Mouse (Mus musculus) heart, embryonic 14.5 days (tissue): Measurements from ENCODE around the gene Irak2. TPM values are rescaled to one million over a fixed set of nuclear protein-coding genes. Genes with fewer than 3 reads are reported as not detected.

Source experiments
- ATAC-seq: fragments of 200-750 bp; cut with Nextera tagmentation; 2 replicates; pipeline ENCODE4 v1.8.0; 2017; ENCODE audit warnings: low read depth, moderate TSS enrichment; ENCODE audit not compliant: insufficient number of reproducible peaks, insufficient read depth, low FRiP score
- H3K27ac ChIP-seq, 2 experiments: fragments of 200-500 bp in 1 of 2; fragments of 300-500 bp in 1 of 2; sonication (generic) in 1 of 2; replicated peaks in 1 of 2; 2 replicates each; pipeline ENCODE4 v1.5.1; 2012 to 2014; ENCODE audit warnings: low read depth in 2 of 2, low read length in 2 of 2, control low read depth in 1 of 2, mild to moderate bottlenecking in 1 of 2, mixed read lengths in 1 of 2; ENCODE audit not compliant: control insufficient read depth in 1 of 2, insufficient read depth in 1 of 2
- H3K27me3 ChIP-seq: fragments of 300-500 bp; sonication (generic); 2 replicates; pipeline ENCODE4 v1.6.1; 2014; ENCODE audit warnings: mild to moderate bottlenecking, low read length, control low read depth; ENCODE audit not compliant: control insufficient read depth, insufficient read depth
- H3K36me3 ChIP-seq: fragments of 300-500 bp; sonication (generic); 2 replicates; pipeline ENCODE4 v1.6.1; 2014; ENCODE audit warnings: mild to moderate bottlenecking, control low read depth, low read length, mixed read lengths; ENCODE audit not compliant: control insufficient read depth, insufficient read depth
- H3K4me1 ChIP-seq, 2 experiments: fragments of 200-500 bp in 1 of 2; fragments of 300-500 bp in 1 of 2; sonication (generic) in 1 of 2; 2 replicates each; pipeline ENCODE4 v1.6.1; 2012 to 2014; ENCODE audit warnings: low read length in 2 of 2, control low read depth in 1 of 2, mixed read lengths in 1 of 2; ENCODE audit not compliant: control insufficient read depth in 2 of 2, insufficient read depth in 2 of 2
- H3K4me2 ChIP-seq: fragments of 300-500 bp; sonication (generic); 2 replicates; pipeline ENCODE4 v1.6.1; 2014; ENCODE audit warnings: mild to moderate bottlenecking, low read length
- H3K4me3 ChIP-seq, 2 experiments: fragments of 200-500 bp in 1 of 2; fragments of 300-500 bp in 1 of 2; sonication (generic) in 1 of 2; 2 replicates each; pipeline ENCODE4 v1.5.1; 2012 to 2014; ENCODE audit warnings: low read length in 2 of 2, mild to moderate bottlenecking in 2 of 2, control low read depth in 1 of 2, low read depth in 1 of 2, moderate library complexity in 1 of 2; ENCODE audit not compliant: control insufficient read depth in 1 of 2, insufficient read depth in 1 of 2
- H3K9ac ChIP-seq: fragments of 300-500 bp; sonication (generic); 2 replicates; pipeline ENCODE4 v1.6.1; 2014; ENCODE audit warnings: mild to moderate bottlenecking, low read length
- H3K9me3 ChIP-seq: fragments of 300-500 bp; sonication (generic); 2 replicates; pipeline ENCODE4 v1.6.1; 2016; ENCODE audit warnings: low read length, control low read depth; ENCODE audit not compliant: control insufficient read depth
- WGBS: fragments of 180-500 bp; shearing (Covaris S2); extraction: QIAGEN DNeasy Blood & Tissue Kit; methylation state at CpG from one replicate; pipeline ENCODE4 v1.1.7; 2014; 5-methylcytosine and 5-hydroxymethylcytosine counted together
- polyA plus RNA-seq: library from polyadenylated mRNA; unstranded; fragments of >200 nt; fragmentation: Nextera tagmentation; extraction: Ambion mirVana; gene quantifications from 2 replicates; pipeline ENCODE4 v1.2.1, GENCODE M21; 2014

Gene Irak2
- polyA plus RNA-seq, 1 experiment from 2014 or later = 3.9 TPM

- H3K9ac ChIP-seq = no peak overlapping the region
- peaks cover 20 to 28% of the 10 kb centered on the region in 2 experiments for H3K4me1 ChIP-seq
- WGBS = 85% methylated on average over 5 of the region's 5 CpGs
- ATAC-seq = no peak
- no peaks in the 10 kb centered on the region for H3K9me3 ChIP-seq
- no peak overlapping the region for H3K4me3 ChIP-seq
- peaks cover 11% of the 10 kb centered on the region; the same call in 1 of the 2 replicates for H3K36me3 ChIP-seq
- H3K27me3 ChIP-seq = no peaks in the 10 kb centered on the region
- H3K4me2 ChIP-seq = no peak overlapping the region
- no peak overlapping the region for H3K27ac ChIP-seq
Measured at GRCm38 (mm10) chr6:113692661-113693133, 54.4 kb downstream of the Irak2 start.

GRCm38 (mm10) chr6:113693377-113693776, 55.1 kb downstream of the Irak2 start:
- Histone ChIP-seq H3K4me2 (no peak overlapping the region), H3K9me3 (no peaks in the 10 kb centered on the region)
- ATAC-seq = no peak

GRCm38 (mm10) chr6:113695203-113695602, 56.9 kb downstream of the Irak2 start:
- no peak for ATAC-seq
- Histone ChIP-seq H3K27ac (no peak overlapping the region), H3K27me3 (no peaks in the 10 kb centered on the region), H3K4me1 (peaks cover 19 to 34% of the 10 kb centered on the region in 2 experiments), H3K4me2 (no peak overlapping the region), H3K36me3 (peaks cover 22% of the 10 kb centered on the region), H3K9ac (no peak overlapping the region), H3K9me3 (no peaks in the 10 kb centered on the region), H3K4me3 (no peak overlapping the region)
- WGBS = 83% methylated on average over 1 of the region's 1 CpGs

More at GRCm38 (mm10) chr6:113693377-113693776, 55.1 kb downstream of the Irak2 start:
- H3K4me3 ChIP-seq = no peak overlapping the region
- peaks cover 21 to 33% of the 10 kb centered on the region in 2 experiments for H3K4me1 ChIP-seq
- H3K36me3 ChIP-seq = peaks cover 11% of the 10 kb centered on the region; the same call in 1 of the 2 replicates
- no peak overlapping the region for H3K27ac ChIP-seq
- H3K9ac ChIP-seq = no peak overlapping the region
- WGBS = 67% methylated on average over 5 of the region's 5 CpGs
- H3K27me3 ChIP-seq = no peaks in the 10 kb centered on the region

GRCm38 (mm10) chr6:113695766-113696355, 57.6 kb downstream of the Irak2 start:
- Histone ChIP-seq H3K27me3 (no peaks in the 10 kb centered on the region), H3K4me1 (peaks cover 14 to 28% of the 10 kb centered on the region in 2 experiments), H3K9me3 (no peaks in the 10 kb centered on the region), H3K4me2 (peak overlapping the region; percentile 97), H3K36me3 (peaks cover 28% of the 10 kb centered on the region), H3K4me3 (peak overlapping the region in 1 of 2 experiments; percentile 95; a peak in 1 of 4 replicates), H3K27ac (peak overlapping the region; percentile 74 to 95), H3K9ac (peak overlapping the region; percentile 61)
- 40% methylated on average over 4 of the region's 4 CpGs for WGBS
- no peak for ATAC-seq

- H3K9ac ChIP-seq = peak within 1 kb of the TSS; percentile 92
- peaks cover 11 to 22% of the 10 kb centered on the region in 2 experiments for H3K4me1 ChIP-seq
- no peaks in the 10 kb centered on the region for H3K27me3 ChIP-seq
- peak within 1 kb of the TSS; percentile 97 for H3K4me2 ChIP-seq
- H3K36me3 ChIP-seq = peaks cover 37% of the 10 kb centered on the region
- peak within 1 kb of the TSS; percentile 89 to 95 for H3K27ac ChIP-seq
- WGBS = under 1% methylated on average over 57 of the region's 58 CpGs
- H3K9me3 ChIP-seq = no peaks in the 10 kb centered on the region
- peak; percentile 99 for ATAC-seq
- H3K4me3 ChIP-seq = peak within 1 kb of the TSS; percentile 79 to 95
Measured at GRCm38 (mm10) chr6:113696582-113697221, 58.4 kb downstream of the Irak2 start, which contains the start of gene Tatdn2. Gene Tatdn2 (plus strand): TSS chr6:113697050.

GRCm38 (mm10) chr6:113697222-113698205, 59.2 kb downstream of the Irak2 start:
- Histone ChIP-seq H3K4me3 (peak overlapping the region; percentile 79 to 95), H3K4me2 (peak overlapping the region; percentile 97), H3K27ac (peak overlapping the region; percentile 89 to 95), H3K27me3 (no peaks in the 10 kb centered on the region), H3K9me3 (no peaks in the 10 kb centered on the region), H3K36me3 (peaks cover 45% of the 10 kb centered on the region), H3K4me1 (peaks cover 11 to 22% of the 10 kb centered on the region in 2 experiments), H3K9ac (peak overlapping the region; percentile 92)
- ATAC-seq = no peak
- WGBS = under 1% methylated on average over 103 of the region's 113 CpGs

GRCm38 (mm10) chr6:113712718-113713117, 74.5 kb downstream of the Irak2 start:
- WGBS = 82% methylated on average over 3 of the region's 3 CpGs
- Histone ChIP-seq H3K4me1 (no peaks in the 10 kb centered on the region), H3K4me3 (no peak overlapping the region), H3K9me3 (no peaks in the 10 kb centered on the region), H3K27ac (no peak overlapping the region), H3K4me2 (no peak overlapping the region), H3K9ac (no peak overlapping the region), H3K27me3 (no peaks in the 10 kb centered on the region), H3K36me3 (peaks cover 97% of the 10 kb centered on the region)
- no peak for ATAC-seq
